ENCODE assay signal across 12 mouse cellular contexts in the genomic region with DNA sequence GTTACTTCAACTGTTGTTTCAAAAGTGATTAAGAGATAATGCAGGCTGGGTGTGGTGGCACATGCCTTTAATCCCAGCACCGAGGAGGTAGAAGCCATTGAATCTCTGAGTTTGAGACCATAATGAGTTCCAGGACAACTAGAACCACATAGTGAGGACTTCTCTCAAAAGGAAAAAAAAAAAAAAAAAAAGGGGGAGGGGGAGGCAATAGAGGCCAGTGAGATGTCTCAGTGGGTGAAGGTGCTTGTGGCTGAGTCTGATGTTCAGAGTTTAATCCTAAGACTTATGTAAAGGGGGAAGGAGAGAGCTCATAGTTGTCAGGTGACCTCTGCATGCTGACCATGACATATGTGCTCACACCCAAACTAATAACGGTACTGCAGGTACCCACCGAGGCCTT. TPM values are rescaled to one million over a fixed set of nuclear protein-coding genes. Genes with fewer than 3 reads are reported as not detected.
DNase-seq lines count a peak whose midpoint lies in the region; ATAC-seq and TF ChIP-seq lines count a peak whose summit lies in the region.
"Had no signal": no experiment of that assay in that cellular context is flagged by ENCODE, and none has a peak within 500 bp of the region (broad histone marks: within the 10 kb centered on the region; RNA-seq: fewer than 3 reads in every experiment).

No protein-coding gene starts in this region.

- no peak overlapping the region for H3K27ac ChIP-seq in heart, embryonic 13.5 days (replicated peaks)
- no peak overlapping the region for H3K27ac ChIP-seq in heart, adult 2 months
- H3K27ac ChIP-seq in forebrain, embryonic 13.5 days, result no peak overlapping the region
- no peak overlapping the region for H3K27ac ChIP-seq in liver, embryonic 13.5 days

- no peak overlapping the region for H3ac ChIP-seq in C2C12 (ENCODE audit: control insufficient read depth, insufficient read length, low read depth)

- H3K27me3 ChIP-seq in heart, embryonic 13.5 days (replicated peaks), result no peaks in the 10 kb centered on the region
- H3K27me3 ChIP-seq in heart, adult 2 months (ENCODE audit: control insufficient read depth, insufficient read depth, low read length), result no peaks in the 10 kb centered on the region
- H3K27me3 ChIP-seq in C2C12 (ENCODE audit: control insufficient read depth, insufficient read depth, insufficient read length), result no peaks in the 10 kb centered on the region
- H3K27me3 ChIP-seq in forebrain, embryonic 13.5 days, result no peaks in the 10 kb centered on the region
- no peaks in the 10 kb centered on the region for H3K27me3 ChIP-seq in liver, embryonic 13.5 days

- ATAC-seq in heart, embryonic 13.5 days (ENCODE audit: extremely low read depth, insufficient number of reproducible peaks, low FRiP score, low TSS enrichment), result no peak
- ATAC-seq in forebrain, embryonic 13.5 days, result no peak
- no peak for ATAC-seq in liver, embryonic 13.5 days (ENCODE audit: low read depth)
- ATAC-seq in inflammation-experienced regulatory T-cells, adult 6 months, result no peak
- ATAC-seq: activated CD4-positive, CD25-positive, alpha-beta regulatory T cell, adult 4 months had no signal

- peak overlapping the region; percentile 98 for H3K9ac ChIP-seq in heart, embryonic 13.5 days
- no peak overlapping the region for H3K9ac ChIP-seq in heart, adult 2 months (ENCODE audit: low read depth, low read length)
- H3K9ac ChIP-seq in forebrain, embryonic 13.5 days, result no peak overlapping the region; the same call in 1 of the 2 replicates
- H3K9ac ChIP-seq in liver, embryonic 13.5 days, result no peak overlapping the region

- WGBS in heart, embryonic 13.5 days, result 73% methylated on average over 3 of the region's 3 CpGs
- WGBS in heart, adult 2 months, result 62% methylated on average over 3 of the region's 3 CpGs
- WGBS in forebrain, embryonic 13.5 days, result 80% methylated on average over 3 of the region's 3 CpGs
- WGBS in liver, embryonic 13.5 days (ENCODE audit: insufficient replicate concordance), result 46% methylated on average over 3 of the region's 3 CpGs

- H3K4me3 ChIP-seq in heart, embryonic 13.5 days, result peak overlapping the region; percentile 91
- H3K4me3 ChIP-seq in heart, adult 2 months, result no peak overlapping the region
- peak overlapping the region; percentile 97 for H3K4me3 ChIP-seq in C2C12 (ENCODE audit: insufficient read depth, poor library complexity, severe bottlenecking)
- H3K4me3 ChIP-seq in forebrain, embryonic 13.5 days, result peak overlapping the region; percentile 77; the same call in 1 of the 2 replicates
- peak overlapping the region; percentile 96 for H3K4me3 ChIP-seq in liver, embryonic 13.5 days (replicated peaks)

- no peak for TF ChIP-seq EP300 in heart, adult 2 months (IDR thresholded peaks at IDR 0.05; ENCODE audit: insufficient read depth, low read depth, low read length)

- no peaks in the 10 kb centered on the region for H3K9me3 ChIP-seq in heart, embryonic 13.5 days
- H3K9me3 ChIP-seq in forebrain, embryonic 13.5 days (replicated peaks), result no peaks in the 10 kb centered on the region
- no peaks in the 10 kb centered on the region for H3K9me3 ChIP-seq in liver, embryonic 13.5 days (replicated peaks)

- no peak for DNase-seq in heart, adult 2 months
- no peak for DNase-seq in liver, embryonic 13.5 days
- no peak for DNase-seq in cerebellum, postnatal 4 days (ENCODE audit: low spot score in 2 of 2)
- no peak for DNase-seq in right cerebral cortex, postnatal 4 days
- DNase-seq: cerebellum, adult 2 months; kidney, postnatal 10 days; right cerebral cortex, postnatal 25 days had no signal

- no peak for TF ChIP-seq POLR2A in heart, adult 2 months (IDR thresholded peaks at IDR 0.05; ENCODE audit: insufficient read depth, low read depth, low read length)

- H3K4me1 ChIP-seq in heart, embryonic 13.5 days, result peaks cover 43% of the 10 kb centered on the region
- peaks cover 1% of the 10 kb centered on the region; the same call in 1 of the 2 replicates for H3K4me1 ChIP-seq in heart, adult 2 months (ENCODE audit: control insufficient read depth, insufficient read depth, low read length)
- peaks cover 47% of the 10 kb centered on the region for H3K4me1 ChIP-seq in forebrain, embryonic 13.5 days
- peaks cover 48% of the 10 kb centered on the region for H3K4me1 ChIP-seq in liver, embryonic 13.5 days (replicated peaks)

- H3K36me3 ChIP-seq in heart, embryonic 13.5 days, result peaks cover 25% of the 10 kb centered on the region
- H3K36me3 ChIP-seq in heart, adult 2 months (ENCODE audit: control insufficient read depth, insufficient read depth, low read length), result peaks cover 8% of the 10 kb centered on the region
- peaks cover 32% of the 10 kb centered on the region for H3K36me3 ChIP-seq in C2C12 (ENCODE audit: control insufficient read depth, insufficient read depth)
- peaks cover 26% of the 10 kb centered on the region for H3K36me3 ChIP-seq in forebrain, embryonic 13.5 days (ENCODE audit: poor library complexity, severe bottlenecking)
- peaks cover 26% of the 10 kb centered on the region for H3K36me3 ChIP-seq in liver, embryonic 13.5 days

- H3K79me3 ChIP-seq in C2C12 (ENCODE audit: low read depth), result peaks cover 66% of the 10 kb centered on the region

- no peaks in the 10 kb centered on the region; the same call in 1 of the 2 replicates for H3K79me2 ChIP-seq in heart, adult 2 months (replicated peaks; ENCODE audit: control insufficient read depth, insufficient read depth, low read length)
- H3K79me2 ChIP-seq in C2C12 (ENCODE audit: control insufficient read depth, insufficient read depth), result peaks cover 92% of the 10 kb centered on the region

- H3K4me2 ChIP-seq in heart, embryonic 13.5 days, result peak overlapping the region; percentile 97
- H3K4me2 ChIP-seq in forebrain, embryonic 13.5 days, result peak overlapping the region; percentile 99
- peak overlapping the region; percentile 97 for H3K4me2 ChIP-seq in liver, embryonic 13.5 days

- intact Hi-C loops in heart, adult 2 months (cut with DNase I), result loop anchor here (5.0 to 10.0 kb wide), 3 partner anchors 70 to 283 kb away; a partner anchor contains a TSS

- TF ChIP-seq CTCF in heart, adult 2 months (IDR thresholded peaks at IDR 0.05), result no peak
- no peak for TF ChIP-seq CTCF in C2C12 (IDR thresholded peaks at IDR 0.05; ENCODE audit: control insufficient read depth, insufficient read depth, insufficient read length)

TF ChIP-seq in C2C12, 6 proteins besides CTCF, POLR2A, EP300 and RAD21:
- TF ChIP-seq MAX (IDR thresholded peaks at IDR 0.05) (no peak), CEBPB (IDR thresholded peaks at IDR 0.05; ENCODE audit: low read depth) (no peak), MYOD1 (IDR thresholded peaks at IDR 0.05; ENCODE audit: control insufficient read depth, insufficient read length, low read depth) (no peak), FOSL1 (IDR thresholded peaks at IDR 0.05; ENCODE audit: insufficient read depth, low read length, poor library complexity, severe bottlenecking) (no peak), MYOG (IDR thresholded peaks at IDR 0.05; ENCODE audit: control insufficient read depth, extremely low read depth, insufficient read length) (no peak), USF1 (IDR thresholded peaks at IDR 0.05; ENCODE audit: low read depth) (no peak)

RNA-seq across cellular contexts. Expression of a gene that starts 1.8 kb away (rescaled TPM):
- polyA plus RNA-seq in heart, embryonic 13.5 days (2015; fragmentation: Nextera tagmentation; extraction: Ambion mirVana), result 7.7 and 7.8 TPM in 2 replicates
- 1 to 10 TPM; 4.1 to 4.5 TPM for total RNA-seq in heart, adult 2 months (2021)
- 1.5 and 2.0 TPM in 2 replicates for polyA plus RNA-seq in heart, adult 2 months (2012; rRNA removed)
- polyA plus RNA-seq in C2C12 (2012; fragmentation: generic; extraction: Trizol), result 9.5 TPM
- 15.1 and 15.4 TPM in 2 replicates for polyA plus RNA-seq in forebrain, embryonic 13.5 days (2015; fragmentation: Nextera tagmentation; extraction: Ambion mirVana)
- 7.5 and 7.7 TPM in 2 replicates for polyA plus RNA-seq in liver, embryonic 13.5 days (2015; fragmentation: Nextera tagmentation; extraction: Ambion mirVana)
- polyA plus RNA-seq in inflammation-experienced regulatory T-cells, adult 6 months (2017; shearing (Covaris generic)), result 10 to 100 TPM; 11.2 to 17.9 (median 11.8) TPM

RNA-seq across cellular contexts. Expression of a gene that starts 1.9 kb away (rescaled TPM):
- polyA plus RNA-seq in heart, embryonic 13.5 days (2015; fragmentation: Nextera tagmentation; extraction: Ambion mirVana), result 6.7 and 8.0 TPM in 2 replicates
- 10 to 100 TPM; 16.7 to 18.4 TPM for total RNA-seq in heart, adult 2 months (2021)
- 4.5 and 9.6 TPM in 2 replicates for polyA plus RNA-seq in heart, adult 2 months (2012; rRNA removed)
- polyA plus RNA-seq in C2C12 (2012; fragmentation: generic; extraction: Trizol), result 20.5 TPM
- 16.6 and 18.7 TPM in 2 replicates for polyA plus RNA-seq in forebrain, embryonic 13.5 days (2015; fragmentation: Nextera tagmentation; extraction: Ambion mirVana)
- polyA plus RNA-seq in liver, embryonic 13.5 days (2015; fragmentation: Nextera tagmentation; extraction: Ambion mirVana), result 4.9 and 6.2 TPM in 2 replicates
- polyA plus RNA-seq in inflammation-experienced regulatory T-cells, adult 6 months (2017; shearing (Covaris generic)), result 1 to 10 TPM; 1.5 to 3.1 (median 1.9) TPM
